Mouse (Mus musculus) heart, adult 2 months (tissue): ENCODE data around the gene Ghitm.

Source experiments
- CTCF ChIP-seq: fragments of 200-600 bp; IDR thresholded peaks from 2 replicates; pipeline ENCODE4 v1.8.1; 2022; ENCODE audit warnings: antibody characterized with exemption, mild to moderate bottlenecking, moderate library complexity
- EP300 ChIP-seq: fragments of 200-500 bp; IDR thresholded peaks from 2 replicates; pipeline ENCODE4 v1.6.1; 2011; ENCODE audit warnings: low read depth, low read length, control low read depth; ENCODE audit not compliant: insufficient read depth

DNA sequence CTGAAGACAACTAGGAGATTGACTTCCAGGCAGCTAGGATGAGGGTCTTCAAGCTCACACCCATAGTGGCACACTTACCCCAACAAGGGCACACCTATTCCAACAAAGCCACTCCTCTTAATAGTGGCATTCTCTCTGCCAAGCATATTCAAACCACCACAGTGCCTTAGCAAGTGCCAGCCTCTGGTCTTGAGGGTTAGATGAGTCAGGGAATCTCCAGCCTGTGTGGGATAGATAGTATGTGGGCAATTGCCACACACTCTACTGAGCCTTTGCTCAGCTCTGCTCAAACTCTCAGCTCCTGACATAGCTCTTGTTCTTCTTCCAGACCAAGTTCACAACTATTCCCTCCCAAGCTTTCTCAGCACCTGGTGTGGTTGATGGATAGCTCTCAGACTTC is 23.7 kb downstream of the Ghitm start:
- TF ChIP-seq EP300 = no peak
- no peak for TF ChIP-seq CTCF
